9 mouse cellular contexts compared by ENCODE assay signal in the genomic region with DNA sequence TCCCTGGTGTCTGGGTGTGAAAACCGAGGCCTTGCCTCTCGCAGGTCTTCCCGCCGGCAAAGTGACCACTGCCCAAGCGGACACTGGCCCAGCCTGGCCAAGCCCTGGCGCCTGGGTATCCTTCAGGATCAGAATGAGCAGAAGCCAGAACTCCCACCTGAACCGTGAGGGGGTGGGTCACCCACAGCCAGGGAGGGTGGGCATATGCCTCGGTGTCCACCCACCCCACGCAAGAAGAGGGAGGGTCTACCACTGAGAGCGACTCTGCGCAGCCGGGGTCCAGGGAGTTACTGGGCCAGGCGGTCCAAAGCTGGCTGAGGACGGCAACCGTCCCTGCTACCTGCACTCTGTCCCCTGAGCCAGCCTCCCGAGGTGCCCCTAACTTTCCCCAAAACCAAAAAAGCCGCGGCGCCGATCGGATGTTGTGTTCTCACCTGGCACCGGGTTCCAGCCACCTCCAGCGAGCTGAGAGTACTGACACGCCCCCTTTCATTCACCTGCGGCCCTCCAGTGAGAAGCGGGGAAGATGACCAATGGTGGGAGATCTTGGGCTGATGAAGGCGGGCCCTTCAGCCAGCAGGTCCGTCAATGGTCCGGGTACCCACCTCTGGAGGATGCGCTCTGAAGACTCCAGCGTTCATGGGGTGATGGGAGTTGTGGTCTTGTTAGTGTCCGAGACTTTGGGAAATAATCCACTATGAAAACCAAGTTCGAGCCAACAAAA. TPM values are rescaled to one million over a fixed set of nuclear protein-coding genes. Genes with fewer than 3 reads are reported as not detected.
DNase-seq lines count a peak whose midpoint lies in the region; ATAC-seq and TF ChIP-seq lines count a peak whose summit lies in the region.
"Had no signal": no experiment of that assay in that cellular context is flagged by ENCODE, and none has a peak within 500 bp of the region (broad histone marks: within the 10 kb centered on the region; RNA-seq: fewer than 3 reads in every experiment).

Gene Zbtb8b, minus strand, starts transcription at position 514 of the 724 bp plus-strand sequence.

- H3K36me3 ChIP-seq in thymus, adult 2 months (ENCODE audit: control insufficient read depth, insufficient read depth, low read length), result no peaks in the 10 kb centered on the region
- no peaks in the 10 kb centered on the region for H3K36me3 ChIP-seq in forebrain, embryonic 12.5 days (replicated peaks)

- TF ChIP-seq POLR2A in thymus, adult 2 months (IDR thresholded peaks at IDR 0.05; ENCODE audit: control insufficient read depth, extremely low read depth, insufficient read depth, low read length, poor library complexity), result no peak

- peak within 1 kb of the TSS; percentile 68 for H3K4me2 ChIP-seq in forebrain, embryonic 12.5 days

- H3K9ac ChIP-seq in forebrain, embryonic 12.5 days, result peak within 1 kb of the TSS; percentile 59

- 13% methylated on average over 33 of the region's 33 CpGs for WGBS in thymus, adult 2 months
- 2% methylated on average over 33 of the region's 33 CpGs for WGBS in forebrain, embryonic 12.5 days

- 0 out of 2 replicates have a peak within 1 kb of the TSS, but pooled peaks have one; percentile 6 for H3K4me3 ChIP-seq in thymus, adult 2 months (ENCODE audit: control insufficient read depth, insufficient read depth, low read length)
- H3K4me3 ChIP-seq in forebrain, embryonic 12.5 days (replicated peaks), result peak within 1 kb of the TSS; percentile 48

- peaks cover 16% of the 10 kb centered on the region for H3K4me1 ChIP-seq in thymus, adult 2 months (replicated peaks; ENCODE audit: control insufficient read depth, insufficient read depth, low read length)
- peaks cover 10% of the 10 kb centered on the region for H3K4me1 ChIP-seq in forebrain, embryonic 12.5 days

- no peak for DNase-seq in thymus, adult 2 months
- DNase-seq in thymus, postnatal 36 days, result no peak
- peak; percentile 84 for DNase-seq in kidney, adult 11 months
- DNase-seq in left cerebral cortex, postnatal 14 days (ENCODE audit: low spot score in 2 of 2), result peak; percentile 83 to 85
- DNase-seq in mesoderm, embryonic 11.5 days (ENCODE audit: low read depth, low spot score), result peak; percentile 59
- peak; percentile 65 for DNase-seq in right cerebral cortex, postnatal 4 days
- no peak for DNase-seq in MN1 (ENCODE audit: low spot score)

- intact Hi-C loops in left cerebral cortex, postnatal 14 days (cut with DNase I), result no loop called here

- no peaks in the 10 kb centered on the region; the same call in 1 of the 2 replicates for H3K27me3 ChIP-seq in thymus, adult 2 months (ENCODE audit: control insufficient read depth, insufficient read depth, low read length)
- H3K27me3 ChIP-seq in forebrain, embryonic 12.5 days, result peaks cover 43% of the 10 kb centered on the region
- H3K27me3 ChIP-seq: Patski had no signal

- TF ChIP-seq CTCF in thymus, adult 2 months (IDR thresholded peaks at IDR 0.05; ENCODE audit: borderline replicate concordance, control insufficient read depth, extremely low read depth, insufficient read depth, low read length, poor library complexity), result no peak

- H3K9me3 ChIP-seq in forebrain, embryonic 12.5 days, result no peaks in the 10 kb centered on the region

- no peak within 1 kb of the TSS for H3K27ac ChIP-seq in thymus, adult 2 months (ENCODE audit: control insufficient read depth, insufficient read depth, low read length)
- no peak within 1 kb of the TSS for H3K27ac ChIP-seq in forebrain, embryonic 12.5 days

- ATAC-seq in forebrain, embryonic 12.5 days (ENCODE audit: low FRiP score), result peak; percentile 89
- ATAC-seq: Patski had no signal

RNA-seq across cellular contexts. Expression of gene Zbtb8b, which starts in this region (rescaled TPM):
- polyA plus RNA-seq in thymus, adult 2 months (2012; rRNA removed), result 0.20 and 0.36 TPM in 2 replicates
- 2.8 and 3.2 TPM in 2 replicates for polyA plus RNA-seq in forebrain, embryonic 12.5 days (2016; fragmentation: Nextera tagmentation; extraction: Ambion mirVana)
- 1 to 10 TPM; 4.4 TPM for total RNA-seq in left cerebral cortex, postnatal 14 days (2021)

Comparison
In these comparisons a context has a peak if more than half of its experiments do, and no peak if none do; other contexts are left out.
1. DNase-seq: peak in kidney, adult 11 months (single experiment), left cerebral cortex, postnatal 14 days (2 of 2), mesoderm, embryonic 11.5 days (single experiment) and right cerebral cortex, postnatal 4 days (single experiment); none in thymus, adult 2 months (single experiment), thymus, postnatal 36 days (0 of 2) and MN1 (single experiment).